Mouse (Mus musculus): Measurements from ENCODE around the gene Il9r. TPM values are rescaled to one million over a fixed set of nuclear protein-coding genes. Genes with fewer than 3 reads are reported as not detected.

Il9r gene
- polyA plus RNA-seq, 1 experiment from 2014 or later = not detected

DNA sequence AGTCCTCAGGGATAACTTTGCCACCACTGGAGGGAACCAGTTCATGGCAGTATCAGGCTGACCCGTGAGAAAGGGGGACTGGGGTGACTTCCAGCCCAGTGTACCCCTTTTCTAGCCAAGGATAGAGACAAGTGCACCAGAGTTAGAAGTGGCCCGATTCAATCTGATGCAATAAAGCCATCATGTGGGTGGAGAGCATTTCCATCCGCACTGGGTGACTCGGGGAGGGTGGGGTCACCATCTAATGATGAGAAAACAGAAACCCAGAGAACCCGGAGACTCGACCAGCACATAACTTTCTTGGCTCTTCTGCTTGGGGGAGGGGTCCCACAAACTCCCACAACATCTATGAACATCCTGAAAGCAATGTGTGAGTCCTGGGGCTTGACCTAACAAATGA, 3.4 kb downstream of the Il9r start:
- no peak for ATAC-seq (replicated peaks; ENCODE audit: insufficient number of reproducible peaks, low FRiP score, low TSS enrichment)
- Histone ChIP-seq H3K27ac (ENCODE audit: low read depth, low read length) (no peak overlapping the region), H3K27me3 (ENCODE audit: control insufficient read depth, insufficient read depth, low read length) (0 out of 2 replicates have a peak, but pooled peaks cover 2% of the 10 kb centered on the region), H3K4me3 (ENCODE audit: low read depth, low read length) (no peak overlapping the region), H3K9me3 (replicated peaks; ENCODE audit: control insufficient read depth, low read length) (no peaks in the 10 kb centered on the region), H3K9ac (ENCODE audit: low read depth, low read length) (no peak overlapping the region), H3K4me2 (no peak overlapping the region), H3K36me3 (ENCODE audit: control insufficient read depth, insufficient read depth, low read length) (no peaks in the 10 kb centered on the region), H3K4me1 (ENCODE audit: control insufficient read depth, insufficient read depth, low read length) (peaks cover 12% of the 10 kb centered on the region)
- WGBS (ENCODE audit: insufficient replicate concordance) = 60% methylated on average over 6 of the region's 6 CpGs

DNA sequence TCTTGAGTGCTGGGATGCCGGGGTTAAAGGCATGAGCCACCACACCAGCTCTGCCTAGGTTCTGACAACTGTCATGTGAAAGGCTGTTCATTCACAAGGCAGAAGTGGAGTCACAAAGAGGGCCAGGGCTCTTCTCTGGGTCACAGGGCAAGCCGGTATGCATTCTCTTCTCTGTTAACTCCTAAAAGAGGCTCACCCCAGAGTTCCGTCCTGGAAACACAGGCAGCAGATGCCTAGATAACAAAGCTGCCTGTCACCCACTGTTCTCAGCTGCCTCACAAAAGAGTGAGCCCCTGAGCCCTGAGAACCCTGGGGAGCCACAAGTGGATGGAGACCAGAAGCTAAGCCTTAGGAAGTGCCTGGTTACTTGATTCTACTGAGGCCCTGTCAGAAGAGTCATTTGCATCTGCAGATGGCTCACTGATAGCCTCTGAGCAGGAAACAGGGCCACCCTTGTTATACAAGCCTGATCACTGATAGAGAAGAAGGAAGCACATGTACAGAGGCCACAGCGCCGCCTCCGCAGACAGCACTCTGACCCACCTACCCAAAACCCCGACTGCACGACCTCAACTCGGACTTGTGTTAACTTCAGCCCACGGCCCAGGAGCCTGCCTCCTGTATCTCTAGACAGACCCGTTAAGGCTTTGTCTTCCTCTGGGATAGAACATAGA, 4.1 kb downstream of the Il9r start:
- no peaks in the 10 kb centered on the region for H3K9me3 ChIP-seq (replicated peaks; ENCODE audit: control insufficient read depth, low read length)
- no peak overlapping the region for H3K9ac ChIP-seq (ENCODE audit: low read depth, low read length)
- no peaks in the 10 kb centered on the region for H3K36me3 ChIP-seq (ENCODE audit: control insufficient read depth, insufficient read depth, low read length)
- H3K27ac ChIP-seq (ENCODE audit: low read depth, low read length) = no peak overlapping the region
- H3K4me3 ChIP-seq (ENCODE audit: low read depth, low read length) = no peak overlapping the region
- H3K27me3 ChIP-seq (ENCODE audit: control insufficient read depth, insufficient read depth, low read length) = 0 out of 2 replicates have a peak, but pooled peaks cover 2% of the 10 kb centered on the region
- no peak for ATAC-seq (replicated peaks; ENCODE audit: insufficient number of reproducible peaks, low FRiP score, low TSS enrichment)
- H3K4me2 ChIP-seq = no peak overlapping the region
- 14% methylated on average over 11 of the region's 11 CpGs for WGBS (ENCODE audit: insufficient replicate concordance)
- peaks cover 12% of the 10 kb centered on the region for H3K4me1 ChIP-seq (ENCODE audit: control insufficient read depth, insufficient read depth, low read length)

DNA sequence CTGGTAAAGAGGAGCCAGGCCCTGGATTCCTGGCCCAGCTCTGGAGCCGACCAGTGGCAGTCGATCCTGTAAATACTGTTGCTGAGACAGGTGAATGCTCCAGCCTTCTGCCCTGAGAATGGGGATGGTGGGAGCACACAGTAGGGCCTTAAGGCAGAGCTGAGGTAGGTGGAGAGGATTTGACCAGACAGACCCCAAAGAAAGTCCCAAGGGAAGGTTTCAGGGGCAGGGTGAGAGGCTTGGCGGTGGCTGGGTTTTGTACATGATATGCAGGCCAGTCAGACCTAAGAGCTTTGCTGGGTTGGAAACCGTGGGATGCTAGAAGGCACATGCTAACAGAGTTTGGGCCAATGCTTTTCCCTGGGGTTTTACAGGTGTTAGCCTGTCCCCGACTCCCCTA, 5.5 kb downstream of the Il9r start:
- no peak overlapping the region for H3K4me2 ChIP-seq
- no peak overlapping the region for H3K4me3 ChIP-seq (ENCODE audit: low read depth, low read length)
- no peak overlapping the region for H3K9ac ChIP-seq (ENCODE audit: low read depth, low read length)
- no peak overlapping the region for H3K27ac ChIP-seq (ENCODE audit: low read depth, low read length)
- ATAC-seq (replicated peaks; ENCODE audit: insufficient number of reproducible peaks, low FRiP score, low TSS enrichment) = no peak
- 78% methylated on average over 5 of the region's 5 CpGs for WGBS (ENCODE audit: insufficient replicate concordance)
- H3K9me3 ChIP-seq (replicated peaks; ENCODE audit: control insufficient read depth, low read length) = no peaks in the 10 kb centered on the region
- no peaks in the 10 kb centered on the region for H3K36me3 ChIP-seq (ENCODE audit: control insufficient read depth, insufficient read depth, low read length)
- H3K4me1 ChIP-seq (ENCODE audit: control insufficient read depth, insufficient read depth, low read length) = peaks cover 9% of the 10 kb centered on the region
- 0 out of 2 replicates have a peak, but pooled peaks cover 2% of the 10 kb centered on the region for H3K27me3 ChIP-seq (ENCODE audit: control insufficient read depth, insufficient read depth, low read length)

DNA sequence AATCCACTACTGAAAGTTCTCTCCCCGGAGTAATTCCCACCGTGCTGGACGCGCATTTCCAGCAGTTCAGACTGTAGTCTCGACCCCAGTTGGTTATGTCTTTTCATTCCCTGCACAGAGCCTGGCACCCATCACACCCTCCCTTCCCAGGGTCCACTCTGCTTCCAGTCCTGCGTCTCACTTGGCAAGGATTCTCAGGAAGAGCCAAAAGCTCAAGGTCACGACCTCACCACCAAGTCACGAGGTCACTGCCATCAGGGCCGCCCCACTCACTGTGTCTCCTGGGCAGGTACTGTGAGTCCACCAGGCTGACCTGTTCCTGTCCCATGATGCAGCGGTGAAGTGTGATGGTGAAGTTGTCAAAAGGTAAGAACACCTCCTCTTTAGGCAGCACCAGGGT, 6.0 kb downstream of the Il9r start:
- H3K4me3 ChIP-seq (ENCODE audit: low read depth, low read length) = no peak overlapping the region
- no peak overlapping the region for H3K27ac ChIP-seq (ENCODE audit: low read depth, low read length)
- peaks cover 6% of the 10 kb centered on the region for H3K4me1 ChIP-seq (ENCODE audit: control insufficient read depth, insufficient read depth, low read length)
- H3K9ac ChIP-seq (ENCODE audit: low read depth, low read length) = no peak overlapping the region
- no peak for ATAC-seq (replicated peaks; ENCODE audit: insufficient number of reproducible peaks, low FRiP score, low TSS enrichment)
- 0 out of 2 replicates have a peak, but pooled peaks cover 2% of the 10 kb centered on the region for H3K27me3 ChIP-seq (ENCODE audit: control insufficient read depth, insufficient read depth, low read length)
- no peak overlapping the region for H3K4me2 ChIP-seq
- no peaks in the 10 kb centered on the region for H3K9me3 ChIP-seq (replicated peaks; ENCODE audit: control insufficient read depth, low read length)
- WGBS (ENCODE audit: insufficient replicate concordance) = 77% methylated on average over 10 of the region's 10 CpGs
- H3K36me3 ChIP-seq (ENCODE audit: control insufficient read depth, insufficient read depth, low read length) = no peaks in the 10 kb centered on the region

DNA sequence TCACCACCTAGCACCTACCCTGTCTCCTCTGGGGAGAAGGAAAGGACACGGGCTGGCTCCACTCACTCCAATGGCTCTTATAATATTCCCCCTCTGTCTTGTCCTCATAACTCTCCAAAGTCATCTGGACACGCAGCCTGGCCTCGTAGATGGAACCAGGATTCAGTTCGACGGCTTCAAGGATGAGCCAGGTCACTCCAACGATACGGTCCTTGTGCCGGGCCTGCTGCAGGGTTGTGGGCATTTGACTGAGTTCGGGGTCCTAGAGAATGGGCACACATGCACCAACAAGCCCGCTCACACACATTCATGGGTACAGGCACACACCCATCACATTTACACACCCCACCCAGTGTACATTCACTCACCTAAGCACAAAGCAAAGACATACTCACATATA, 6.9 kb downstream of the Il9r start:
- H3K36me3 ChIP-seq (ENCODE audit: control insufficient read depth, insufficient read depth, low read length) = no peaks in the 10 kb centered on the region
- 87% methylated on average over 10 of the region's 10 CpGs for WGBS (ENCODE audit: insufficient replicate concordance)
- H3K9me3 ChIP-seq (replicated peaks; ENCODE audit: control insufficient read depth, low read length) = no peaks in the 10 kb centered on the region
- no peak for ATAC-seq (replicated peaks; ENCODE audit: insufficient number of reproducible peaks, low FRiP score, low TSS enrichment)
- H3K27me3 ChIP-seq (ENCODE audit: control insufficient read depth, insufficient read depth, low read length) = 0 out of 2 replicates have a peak, but pooled peaks cover 2% of the 10 kb centered on the region
- H3K4me1 ChIP-seq (ENCODE audit: control insufficient read depth, insufficient read depth, low read length) = peaks cover 6% of the 10 kb centered on the region; the same call in 1 of the 2 replicates
- H3K4me3 ChIP-seq (ENCODE audit: low read depth, low read length) = no peak overlapping the region
- H3K4me2 ChIP-seq = no peak overlapping the region
- H3K9ac ChIP-seq (ENCODE audit: low read depth, low read length) = no peak overlapping the region
- H3K27ac ChIP-seq (ENCODE audit: low read depth, low read length) = no peak overlapping the region

DNA sequence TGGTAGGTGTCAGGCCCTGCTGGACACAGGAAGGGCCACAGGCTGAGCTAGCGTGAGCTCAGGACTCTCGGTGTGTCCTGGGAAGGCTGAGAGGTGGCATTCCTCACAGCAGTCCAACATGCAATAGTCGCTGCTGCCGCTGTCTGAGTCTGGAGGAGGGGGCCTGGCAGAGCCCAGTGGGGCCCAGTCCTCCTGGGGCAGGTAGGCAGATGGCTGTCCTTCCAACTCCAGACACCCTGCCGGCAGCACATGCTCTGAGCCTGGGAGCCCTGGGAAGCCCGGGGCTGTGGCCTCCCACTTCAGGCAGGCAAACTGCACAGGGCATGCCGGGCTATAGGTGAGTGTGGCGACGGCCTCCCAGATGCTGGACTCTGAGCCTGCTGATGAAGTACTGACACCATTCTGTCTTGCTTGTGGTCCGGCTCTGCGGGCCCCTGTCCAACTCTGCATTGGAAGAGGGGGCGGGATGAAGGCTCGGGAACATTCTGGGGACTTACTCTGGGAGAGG, 9.4 kb downstream of the Il9r start:
- Histone ChIP-seq H3K9me3 (replicated peaks; ENCODE audit: control insufficient read depth, low read length) (no peaks in the 10 kb centered on the region), H3K4me2 (no peak overlapping the region), H3K9ac (ENCODE audit: low read depth, low read length) (no peak overlapping the region), H3K27me3 (ENCODE audit: control insufficient read depth, insufficient read depth, low read length) (no peaks in the 10 kb centered on the region), H3K4me1 (ENCODE audit: control insufficient read depth, insufficient read depth, low read length) (no peaks in the 10 kb centered on the region), H3K4me3 (ENCODE audit: low read depth, low read length) (no peak overlapping the region), H3K36me3 (ENCODE audit: control insufficient read depth, insufficient read depth, low read length) (no peaks in the 10 kb centered on the region), H3K27ac (ENCODE audit: low read depth, low read length) (no peak overlapping the region)
- 68% methylated on average over 13 of the region's 13 CpGs for WGBS (ENCODE audit: insufficient replicate concordance)
- ATAC-seq (replicated peaks; ENCODE audit: insufficient number of reproducible peaks, low FRiP score, low TSS enrichment) = no peak

DNA sequence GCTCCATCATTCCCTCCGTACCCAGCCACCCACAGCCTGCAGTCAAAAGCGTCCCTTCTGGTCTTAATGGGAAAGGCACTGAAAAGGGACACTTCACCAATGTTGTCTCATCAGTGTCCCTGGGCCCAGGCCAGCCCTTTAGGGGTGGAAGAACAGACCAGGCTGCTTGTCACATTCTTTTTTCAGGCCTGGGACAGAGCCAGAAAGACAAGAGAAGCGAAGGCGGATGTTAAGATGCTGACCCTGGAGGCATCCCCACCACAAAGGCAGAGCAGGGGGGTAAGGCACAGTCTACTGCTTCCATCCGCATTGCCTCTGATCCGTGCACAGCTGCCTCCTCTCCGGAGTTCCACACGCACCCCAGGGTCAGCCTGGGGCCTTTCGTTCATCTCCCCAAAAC, 10.0 kb downstream of the Il9r start:
- no peak overlapping the region for H3K9ac ChIP-seq (ENCODE audit: low read depth, low read length)
- H3K4me3 ChIP-seq (ENCODE audit: low read depth, low read length) = no peak overlapping the region
- no peaks in the 10 kb centered on the region for H3K36me3 ChIP-seq (ENCODE audit: control insufficient read depth, insufficient read depth, low read length)
- H3K4me2 ChIP-seq = no peak overlapping the region
- 83% methylated on average over 9 of the region's 9 CpGs for WGBS (ENCODE audit: insufficient replicate concordance)
- no peaks in the 10 kb centered on the region for H3K4me1 ChIP-seq (ENCODE audit: control insufficient read depth, insufficient read depth, low read length)
- H3K27ac ChIP-seq (ENCODE audit: low read depth, low read length) = no peak overlapping the region
- H3K9me3 ChIP-seq (replicated peaks; ENCODE audit: control insufficient read depth, low read length) = no peaks in the 10 kb centered on the region
- no peaks in the 10 kb centered on the region for H3K27me3 ChIP-seq (ENCODE audit: control insufficient read depth, insufficient read depth, low read length)
- no peak for ATAC-seq (replicated peaks; ENCODE audit: insufficient number of reproducible peaks, low FRiP score, low TSS enrichment)

DNA sequence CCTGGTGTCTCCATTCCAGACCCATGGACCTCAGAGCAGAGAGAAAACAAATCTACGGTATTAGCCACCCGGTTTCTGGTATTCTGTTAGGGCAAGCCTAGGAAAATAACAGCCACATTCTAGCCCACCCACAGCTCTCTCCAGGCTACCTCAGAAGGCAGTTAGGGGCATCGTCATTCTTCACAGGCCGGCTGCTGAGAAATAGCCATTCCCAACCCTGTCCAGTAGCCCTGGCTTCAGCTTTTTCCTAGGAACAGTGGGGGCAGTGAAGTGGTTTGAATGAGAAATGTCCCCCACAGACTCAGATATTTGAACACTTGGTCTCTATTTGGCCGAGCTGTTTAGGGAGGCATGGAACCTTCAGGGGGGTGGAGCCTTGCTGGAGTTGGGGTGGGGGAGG, 10.6 kb downstream of the Il9r start:
- H3K9me3 ChIP-seq (replicated peaks; ENCODE audit: control insufficient read depth, low read length) = no peaks in the 10 kb centered on the region
- H3K27me3 ChIP-seq (ENCODE audit: control insufficient read depth, insufficient read depth, low read length) = 0 out of 2 replicates have a peak, but pooled peaks cover 2% of the 10 kb centered on the region
- ATAC-seq (replicated peaks; ENCODE audit: insufficient number of reproducible peaks, low FRiP score, low TSS enrichment) = no peak
- H3K4me3 ChIP-seq (ENCODE audit: low read depth, low read length) = no peak overlapping the region
- H3K4me2 ChIP-seq = no peak overlapping the region
- no peak overlapping the region for H3K27ac ChIP-seq (ENCODE audit: low read depth, low read length)
- no peak overlapping the region for H3K9ac ChIP-seq (ENCODE audit: low read depth, low read length)
- H3K4me1 ChIP-seq (ENCODE audit: control insufficient read depth, insufficient read depth, low read length) = no peaks in the 10 kb centered on the region
- H3K36me3 ChIP-seq (ENCODE audit: control insufficient read depth, insufficient read depth, low read length) = no peaks in the 10 kb centered on the region
- WGBS (ENCODE audit: insufficient replicate concordance) = 63% methylated on average over 5 of the region's 5 CpGs

DNA sequence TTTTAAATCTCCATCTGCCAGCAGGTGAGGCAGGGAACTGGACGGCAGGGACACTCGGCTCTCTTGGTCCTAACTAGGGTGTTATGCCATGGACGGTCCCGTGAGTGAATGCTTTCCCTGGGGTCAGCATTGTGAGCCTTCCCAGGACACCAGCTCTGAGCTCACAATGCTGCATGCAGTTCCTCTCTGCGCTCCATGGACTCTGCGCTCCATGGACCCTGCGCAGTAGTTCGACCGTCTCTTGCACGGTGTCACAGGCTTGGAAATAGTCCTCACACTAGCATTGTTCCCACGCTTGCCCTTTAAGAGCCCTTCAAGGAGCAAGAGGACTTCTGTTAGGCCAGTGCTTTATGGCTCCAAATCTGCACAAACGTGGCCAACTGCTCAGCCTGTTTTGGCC, 11.2 kb downstream of the Il9r start:
- Histone ChIP-seq H3K27me3 (ENCODE audit: control insufficient read depth, insufficient read depth, low read length) (0 out of 2 replicates have a peak, but pooled peaks cover 2% of the 10 kb centered on the region), H3K9ac (ENCODE audit: low read depth, low read length) (no peak overlapping the region), H3K36me3 (ENCODE audit: control insufficient read depth, insufficient read depth, low read length) (no peaks in the 10 kb centered on the region), H3K9me3 (replicated peaks; ENCODE audit: control insufficient read depth, low read length) (no peaks in the 10 kb centered on the region), H3K4me3 (ENCODE audit: low read depth, low read length) (no peak overlapping the region), H3K4me2 (no peak overlapping the region), H3K4me1 (ENCODE audit: control insufficient read depth, insufficient read depth, low read length) (no peaks in the 10 kb centered on the region), H3K27ac (ENCODE audit: low read depth, low read length) (no peak overlapping the region)
- WGBS (ENCODE audit: insufficient replicate concordance) = 80% methylated on average over 12 of the region's 12 CpGs
- ATAC-seq (replicated peaks; ENCODE audit: insufficient number of reproducible peaks, low FRiP score, low TSS enrichment) = no peak

All from heart, embryonic 11.5 days (tissue).